Mouse (Mus musculus): Measurements from ENCODE around the gene Lrp6. TPM values are rescaled to one million over a fixed set of nuclear protein-coding genes. Genes with fewer than 3 reads are reported as not detected.
A peak's percentile ranks its signal among the peaks of the same experiment; 100 is the strongest.

Gene Lrp6
- polyA plus RNA-seq, 1 experiment from 2014 or later: 33.6 TPM

DNA sequence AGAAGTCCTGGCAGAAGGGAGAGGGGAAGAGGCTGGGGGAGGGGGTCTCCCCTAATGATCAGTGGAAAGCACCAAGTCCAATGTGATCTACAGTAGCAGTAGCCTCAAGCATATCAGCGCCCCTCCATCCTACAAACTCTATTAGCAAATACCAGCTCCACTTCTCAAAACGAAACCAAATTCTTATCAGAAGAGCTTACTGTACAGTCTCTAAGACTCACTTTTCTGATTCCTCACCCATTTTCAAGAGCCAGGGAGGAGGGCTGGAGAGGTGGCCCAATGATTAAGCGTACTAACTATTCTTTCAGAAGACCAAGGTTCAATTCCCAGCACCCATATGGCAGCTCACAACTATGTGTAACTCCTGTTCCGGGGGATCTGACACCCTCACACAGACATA is 28.0 kb downstream of the Lrp6 start:
- Histone ChIP-seq H3K36me3 (replicated peaks; ENCODE audit: control insufficient read depth, insufficient read depth, low read depth, low read length) (no peaks in the 10 kb centered on the region), H3K4me3 (ENCODE audit: low read depth, low read length) (no peak overlapping the region), H3K9ac (replicated peaks; ENCODE audit: low read length) (no peak overlapping the region), H3K9me3 (replicated peaks; ENCODE audit: control insufficient read depth, low read length) (no peaks in the 10 kb centered on the region), H3K27me3 (ENCODE audit: control insufficient read depth, insufficient read depth, low read length) (no peaks in the 10 kb centered on the region), H3K27ac (replicated peaks; ENCODE audit: low read depth, low read length) (no peak overlapping the region), H3K4me1 (ENCODE audit: control insufficient read depth, insufficient read depth, low read length) (no peaks in the 10 kb centered on the region), H3K4me2 (ENCODE audit: low read depth, low read length) (no peak overlapping the region)
- WGBS: 85% methylated on average over 4 of the region's 4 CpGs
- ATAC-seq (replicated peaks; ENCODE audit: insufficient number of reproducible peaks, low FRiP score, low TSS enrichment, low read depth) (no peak), DNase-seq (ENCODE audit: low spot score) (no peak)

DNA sequence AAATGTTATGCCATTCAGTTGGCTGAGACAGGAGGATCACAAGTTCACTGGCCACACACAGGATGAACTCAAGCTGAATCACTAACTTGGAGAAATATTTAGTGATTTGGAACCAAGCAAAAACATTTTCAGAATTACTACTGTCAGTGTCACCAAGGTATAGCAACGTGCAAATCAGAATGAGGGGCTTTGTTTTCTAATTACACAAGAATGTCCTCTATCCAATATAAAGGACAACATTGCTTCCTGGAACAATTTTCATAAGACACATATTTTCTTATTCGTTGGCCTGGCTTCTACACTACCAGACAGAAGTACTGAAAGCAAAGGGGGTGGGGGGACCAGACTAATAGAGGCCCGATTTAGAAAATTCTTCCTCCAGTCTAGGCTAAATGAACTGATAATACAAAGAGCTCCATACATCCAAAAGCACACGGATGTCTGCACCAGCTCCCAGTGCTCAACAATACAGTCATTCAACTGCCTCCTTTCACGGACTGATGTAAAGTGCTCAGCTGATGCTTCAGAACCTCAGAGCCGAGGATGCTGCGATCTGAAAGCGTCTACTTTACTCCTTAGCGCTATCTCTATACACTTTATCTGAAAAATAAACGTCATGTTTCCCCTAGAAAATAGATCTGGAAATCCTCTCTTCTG is 29.2 kb downstream of the Lrp6 start:
- Histone ChIP-seq H3K4me2 (ENCODE audit: low read depth, low read length) (no peak overlapping the region), H3K9me3 (replicated peaks; ENCODE audit: control insufficient read depth, low read length) (no peaks in the 10 kb centered on the region), H3K27me3 (ENCODE audit: control insufficient read depth, insufficient read depth, low read length) (no peaks in the 10 kb centered on the region), H3K4me3 (ENCODE audit: low read depth, low read length) (no peak overlapping the region), H3K9ac (replicated peaks; ENCODE audit: low read length) (no peak overlapping the region), H3K36me3 (replicated peaks; ENCODE audit: control insufficient read depth, insufficient read depth, low read depth, low read length) (no peaks in the 10 kb centered on the region), H3K4me1 (ENCODE audit: control insufficient read depth, insufficient read depth, low read length) (no peaks in the 10 kb centered on the region), H3K27ac (replicated peaks; ENCODE audit: low read depth, low read length) (no peak overlapping the region)
- DNase-seq (ENCODE audit: low spot score) (no peak), ATAC-seq (replicated peaks; ENCODE audit: insufficient number of reproducible peaks, low FRiP score, low TSS enrichment, low read depth) (0 out of 2 replicates have a peak, but pooled peaks have one; percentile 34)
- 34% methylated on average over 10 of the region's 10 CpGs for WGBS

DNA sequence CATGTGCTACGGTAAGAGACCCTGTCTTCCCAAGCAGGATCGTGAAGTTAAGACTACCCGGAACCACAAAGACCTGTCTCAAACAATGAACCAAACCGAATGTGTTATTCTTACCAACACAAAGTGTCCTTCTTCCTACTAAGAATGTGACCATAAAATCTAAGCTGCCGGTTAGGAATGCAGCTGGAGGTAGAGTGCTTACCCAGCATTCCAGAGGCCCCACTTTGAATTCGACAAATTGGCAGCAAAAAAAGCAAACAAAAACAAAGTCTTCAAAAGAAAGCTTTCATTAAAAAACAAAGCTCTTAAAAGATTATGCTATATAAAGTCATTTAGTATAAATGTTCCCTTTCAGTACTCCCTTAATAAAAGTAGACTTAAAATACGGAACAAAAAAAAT is 31.6 kb downstream of the Lrp6 start:
- no peaks in the 10 kb centered on the region for H3K9me3 ChIP-seq (replicated peaks; ENCODE audit: control insufficient read depth, low read length)
- H3K36me3 ChIP-seq (replicated peaks; ENCODE audit: control insufficient read depth, insufficient read depth, low read depth, low read length): no peaks in the 10 kb centered on the region
- H3K4me1 ChIP-seq (ENCODE audit: control insufficient read depth, insufficient read depth, low read length): no peaks in the 10 kb centered on the region
- no peak overlapping the region for H3K9ac ChIP-seq (replicated peaks; ENCODE audit: low read length)
- no peaks in the 10 kb centered on the region for H3K27me3 ChIP-seq (ENCODE audit: control insufficient read depth, insufficient read depth, low read length)
- WGBS: 55% methylated on average over 7 of the region's 7 CpGs
- DNase-seq (ENCODE audit: low spot score) (no peak), ATAC-seq (replicated peaks; ENCODE audit: insufficient number of reproducible peaks, low FRiP score, low TSS enrichment, low read depth) (no peak)
- no peak overlapping the region for H3K4me2 ChIP-seq (ENCODE audit: low read depth, low read length)
- H3K4me3 ChIP-seq (ENCODE audit: low read depth, low read length): no peak overlapping the region
- no peak overlapping the region for H3K27ac ChIP-seq (replicated peaks; ENCODE audit: low read depth, low read length)

DNA sequence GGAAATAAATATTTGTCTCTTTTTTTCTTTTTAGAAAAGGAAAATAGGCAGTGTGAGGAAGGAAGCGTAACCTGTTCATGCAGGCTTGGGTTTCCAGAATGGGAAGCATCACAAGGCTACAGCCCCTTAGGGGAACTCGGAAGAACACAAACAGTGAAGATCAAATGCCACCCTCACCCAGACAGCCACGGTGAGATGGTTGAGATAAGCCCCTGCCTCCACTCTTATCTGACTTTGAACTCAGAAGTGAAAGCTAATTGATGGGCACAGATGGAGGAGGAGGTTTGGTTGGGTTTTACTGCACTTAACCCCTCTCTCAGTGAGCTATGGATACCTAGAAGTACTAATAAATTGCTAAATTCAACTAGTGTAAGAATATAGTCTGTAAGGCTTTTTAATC is 33.7 kb downstream of the Lrp6 start:
- Histone ChIP-seq H3K4me2 (ENCODE audit: low read depth, low read length) (no peak overlapping the region), H3K36me3 (replicated peaks; ENCODE audit: control insufficient read depth, insufficient read depth, low read depth, low read length) (no peaks in the 10 kb centered on the region), H3K27me3 (ENCODE audit: control insufficient read depth, insufficient read depth, low read length) (no peaks in the 10 kb centered on the region), H3K27ac (replicated peaks; ENCODE audit: low read depth, low read length) (no peak overlapping the region), H3K9me3 (replicated peaks; ENCODE audit: control insufficient read depth, low read length) (no peaks in the 10 kb centered on the region), H3K9ac (replicated peaks; ENCODE audit: low read length) (no peak overlapping the region), H3K4me3 (ENCODE audit: low read depth, low read length) (no peak overlapping the region), H3K4me1 (ENCODE audit: control insufficient read depth, insufficient read depth, low read length) (no peaks in the 10 kb centered on the region)
- ATAC-seq (replicated peaks; ENCODE audit: insufficient number of reproducible peaks, low FRiP score, low TSS enrichment, low read depth): no peak
- WGBS: 56% methylated on average over 3 of the region's 3 CpGs
- no peak for DNase-seq (ENCODE audit: low spot score)

DNA sequence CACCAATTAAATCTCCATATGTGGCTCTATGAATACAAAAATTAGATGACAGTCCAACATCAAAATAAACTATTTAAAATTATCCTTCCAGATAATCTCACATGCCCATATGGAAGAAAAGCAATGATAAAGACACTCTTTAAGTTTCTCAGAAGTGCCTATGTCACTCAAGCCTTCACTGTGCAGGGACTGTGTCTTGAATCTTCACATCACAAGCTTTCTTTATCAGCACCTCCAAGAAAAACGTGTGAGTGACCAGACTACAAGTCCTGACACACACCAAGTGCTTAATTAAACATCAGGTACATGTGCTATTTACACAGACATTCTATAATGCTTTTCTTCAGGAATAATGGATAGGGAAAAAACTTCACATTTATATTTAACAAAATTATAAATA is 34.8 kb downstream of the Lrp6 start:
- Histone ChIP-seq H3K4me1 (ENCODE audit: control insufficient read depth, insufficient read depth, low read length) (peaks cover 4% of the 10 kb centered on the region), H3K27ac (replicated peaks; ENCODE audit: low read depth, low read length) (no peak overlapping the region), H3K4me2 (ENCODE audit: low read depth, low read length) (no peak overlapping the region), H3K4me3 (ENCODE audit: low read depth, low read length) (no peak overlapping the region), H3K9me3 (replicated peaks; ENCODE audit: control insufficient read depth, low read length) (no peaks in the 10 kb centered on the region), H3K27me3 (ENCODE audit: control insufficient read depth, insufficient read depth, low read length) (no peaks in the 10 kb centered on the region), H3K36me3 (replicated peaks; ENCODE audit: control insufficient read depth, insufficient read depth, low read depth, low read length) (no peaks in the 10 kb centered on the region), H3K9ac (replicated peaks; ENCODE audit: low read length) (no peak overlapping the region)
- ATAC-seq (replicated peaks; ENCODE audit: insufficient number of reproducible peaks, low FRiP score, low TSS enrichment, low read depth): no peak
- DNase-seq (ENCODE audit: low spot score): no peak
- WGBS: 76% methylated on average over 1 of the region's 1 CpGs

DNA sequence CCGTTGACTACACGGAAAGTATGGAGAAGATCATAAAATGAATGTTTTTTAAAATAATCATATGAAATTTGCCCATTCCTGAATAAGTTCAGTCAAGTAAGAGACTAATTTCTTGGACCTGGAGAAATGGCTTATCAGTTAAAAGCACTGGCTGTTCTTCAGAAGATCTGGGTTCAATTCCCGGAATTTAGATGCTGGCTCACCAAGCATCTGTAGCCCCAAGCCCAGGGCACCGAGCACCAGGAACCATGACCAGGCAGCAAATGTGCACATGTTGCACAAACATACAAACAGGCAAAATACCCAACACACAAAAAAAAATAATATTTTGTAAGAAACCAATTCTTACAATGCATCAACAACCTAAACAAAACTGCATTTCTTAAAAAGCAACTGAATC is 37.4 kb downstream of the Lrp6 start:
- no peak for DNase-seq (ENCODE audit: low spot score)
- H3K9me3 ChIP-seq (replicated peaks; ENCODE audit: control insufficient read depth, low read length): no peaks in the 10 kb centered on the region
- H3K9ac ChIP-seq (replicated peaks; ENCODE audit: low read length): no peak overlapping the region
- H3K27me3 ChIP-seq (ENCODE audit: control insufficient read depth, insufficient read depth, low read length): no peaks in the 10 kb centered on the region
- ATAC-seq (replicated peaks; ENCODE audit: insufficient number of reproducible peaks, low FRiP score, low TSS enrichment, low read depth): no peak
- H3K4me1 ChIP-seq (ENCODE audit: control insufficient read depth, insufficient read depth, low read length): peaks cover 6% of the 10 kb centered on the region
- no peak overlapping the region for H3K4me3 ChIP-seq (ENCODE audit: low read depth, low read length)
- H3K27ac ChIP-seq (replicated peaks; ENCODE audit: low read depth, low read length): no peak overlapping the region
- no peak overlapping the region for H3K4me2 ChIP-seq (ENCODE audit: low read depth, low read length)
- 92% methylated on average over 4 of the region's 4 CpGs for WGBS
- H3K36me3 ChIP-seq (replicated peaks; ENCODE audit: control insufficient read depth, insufficient read depth, low read depth, low read length): no peaks in the 10 kb centered on the region; the same call in 1 of the 2 replicates

DNA sequence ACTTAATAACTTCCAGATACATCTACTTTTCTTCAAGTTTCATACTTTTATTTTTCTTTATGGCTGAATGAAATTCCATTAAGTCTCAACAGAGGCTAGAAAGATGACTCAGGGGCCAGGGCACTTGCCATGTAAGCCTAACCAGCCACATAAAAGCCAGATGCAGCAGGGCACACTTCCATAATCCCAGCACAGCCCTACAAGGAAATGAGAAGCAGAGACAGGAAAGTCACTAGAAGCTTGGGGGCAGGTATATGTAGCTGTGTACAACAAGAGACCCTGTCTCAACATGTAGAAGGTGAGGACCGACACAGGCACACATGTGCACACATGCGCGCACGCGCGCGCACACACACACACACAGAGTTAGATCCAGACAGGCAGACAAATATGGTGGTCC is 38.4 kb downstream of the Lrp6 start:
- H3K4me2 ChIP-seq (ENCODE audit: low read depth, low read length): no peak overlapping the region
- no peak overlapping the region for H3K4me3 ChIP-seq (ENCODE audit: low read depth, low read length)
- H3K9ac ChIP-seq (replicated peaks; ENCODE audit: low read length): no peak overlapping the region
- no peaks in the 10 kb centered on the region for H3K9me3 ChIP-seq (replicated peaks; ENCODE audit: control insufficient read depth, low read length)
- H3K4me1 ChIP-seq (ENCODE audit: control insufficient read depth, insufficient read depth, low read length): peaks cover 6% of the 10 kb centered on the region
- ATAC-seq (replicated peaks; ENCODE audit: insufficient number of reproducible peaks, low FRiP score, low TSS enrichment, low read depth): 0 out of 2 replicates have a peak, but pooled peaks have one; percentile 66
- no peak overlapping the region for H3K27ac ChIP-seq (replicated peaks; ENCODE audit: low read depth, low read length)
- H3K36me3 ChIP-seq (replicated peaks; ENCODE audit: control insufficient read depth, insufficient read depth, low read depth, low read length): no peaks in the 10 kb centered on the region; the same call in 1 of the 2 replicates
- WGBS: 93% methylated on average over 7 of the region's 7 CpGs
- no peaks in the 10 kb centered on the region for H3K27me3 ChIP-seq (ENCODE audit: control insufficient read depth, insufficient read depth, low read length)
- DNase-seq (ENCODE audit: low spot score): peak; percentile 39

DNA sequence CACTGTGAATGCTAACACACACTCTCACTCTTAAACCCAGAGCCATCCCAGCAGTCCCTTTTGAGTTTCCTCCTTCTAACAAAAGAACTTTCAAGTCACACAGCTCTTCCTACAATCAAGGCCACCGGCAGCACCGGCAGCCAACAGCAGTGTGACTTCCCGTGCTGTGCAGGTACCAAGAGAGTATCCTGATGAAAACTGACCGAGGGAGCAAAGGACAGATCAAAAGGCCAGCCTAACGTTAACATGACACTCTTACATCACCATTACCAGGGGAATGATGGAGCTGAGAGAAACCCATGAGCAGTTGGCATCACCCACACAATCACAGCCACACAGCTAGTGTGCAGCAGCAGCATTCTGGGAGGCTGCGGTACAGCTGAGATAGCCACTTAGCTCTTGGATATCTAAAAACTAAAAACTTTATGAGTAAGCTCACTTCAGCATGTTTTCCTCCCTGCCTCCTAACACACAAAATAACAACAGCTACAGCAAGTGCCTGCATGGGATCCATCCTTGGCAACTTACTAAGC is 39.1 kb downstream of the Lrp6 start:
- no peaks in the 10 kb centered on the region for H3K27me3 ChIP-seq (ENCODE audit: control insufficient read depth, insufficient read depth, low read length)
- H3K4me2 ChIP-seq (ENCODE audit: low read depth, low read length): no peak overlapping the region
- DNase-seq (ENCODE audit: low spot score) (no peak), ATAC-seq (replicated peaks; ENCODE audit: insufficient number of reproducible peaks, low FRiP score, low TSS enrichment, low read depth) (no peak)
- H3K4me1 ChIP-seq (ENCODE audit: control insufficient read depth, insufficient read depth, low read length): peaks cover 6% of the 10 kb centered on the region
- H3K4me3 ChIP-seq (ENCODE audit: low read depth, low read length): no peak overlapping the region
- H3K27ac ChIP-seq (replicated peaks; ENCODE audit: low read depth, low read length): no peak overlapping the region
- H3K36me3 ChIP-seq (replicated peaks; ENCODE audit: control insufficient read depth, insufficient read depth, low read depth, low read length): no peaks in the 10 kb centered on the region; the same call in 1 of the 2 replicates
- WGBS: 38% methylated on average over 6 of the region's 6 CpGs
- no peak overlapping the region for H3K9ac ChIP-seq (replicated peaks; ENCODE audit: low read length)
- H3K9me3 ChIP-seq (replicated peaks; ENCODE audit: control insufficient read depth, low read length): no peaks in the 10 kb centered on the region
